Mouse (Mus musculus) ES-Bruce4 (cell line): ENCODE data around the gene Unc93b1. TPM values are rescaled to one million over a fixed set of nuclear protein-coding genes. Genes with fewer than 3 reads are reported as not detected.

Experiments used
- H3K27ac ChIP-seq: 2 replicates; pipeline ENCODE4 v1.5.1; 2012; ENCODE audit warnings: low read length, inconsistent platforms; ENCODE audit not compliant: insufficient read depth
- H3K27me3 ChIP-seq: 2 replicates; pipeline ENCODE4 v1.6.1; 2012; ENCODE audit warnings: mild to moderate bottlenecking, low read length, inconsistent platforms; ENCODE audit not compliant: control insufficient read depth, poor library complexity, insufficient read depth, severe bottlenecking
- H3K36me3 ChIP-seq: 2 replicates; pipeline ENCODE4 v1.6.1; 2012; ENCODE audit warnings: inconsistent platforms, mild to moderate bottlenecking, low read length, moderate library complexity; ENCODE audit not compliant: control insufficient read depth, poor library complexity, insufficient read depth, severe bottlenecking
- H3K4me1 ChIP-seq: one replicate; pipeline ENCODE4 v1.8.1; 2011; ENCODE audit warnings: low read length; ENCODE audit not compliant: control insufficient read depth, insufficient read depth
- H3K4me3 ChIP-seq: 2 replicates; pipeline ENCODE4 v1.5.1; 2011; ENCODE audit warnings: low read depth, mild to moderate bottlenecking, low read length
- H3K9ac ChIP-seq: 2 replicates; pipeline ENCODE4 v1.6.1; 2012; ENCODE audit warnings: low read depth, mild to moderate bottlenecking, inconsistent platforms; ENCODE audit not compliant: poor library complexity, severe bottlenecking
- H3K9me3 ChIP-seq: replicated peaks from 2 replicates; pipeline ENCODE4 v1.6.1; 2012; ENCODE audit warnings: mild to moderate bottlenecking, low read length, inconsistent platforms; ENCODE audit not compliant: control insufficient read depth, poor library complexity, insufficient read depth, severe bottlenecking
- CTCF ChIP-seq: IDR thresholded peaks from one replicate; pipeline ENCODE4 v1.8.1; 2011; ENCODE audit warnings: low read depth, low read length
- EP300 ChIP-seq: IDR thresholded peaks from 2 replicates; pipeline ENCODE4 v1.6.1; 2011; ENCODE audit warnings: low read depth, low read length; ENCODE audit not compliant: insufficient read depth
- POLR2A ChIP-seq: IDR thresholded peaks from one replicate; pipeline ENCODE4 v1.8.1; 2011; ENCODE audit warnings: low read length; ENCODE audit not compliant: insufficient read depth
- polyA plus RNA-seq: library from polyadenylated mRNA; stranded (reverse); fragments of >200 nt; gene quantifications from 2 replicates; pipeline ENCODE4 v1.2.4, GENCODE M21; 2011; ENCODE audit warnings: low read depth; ENCODE audit not compliant: missing spikeins, insufficient read depth, insufficient read length

Gene Unc93b1
- polyA plus RNA-seq, 1 experiment, result 13.5 TPM

- TF ChIP-seq CTCF (no peak), EP300 (peak; percentile 41; the same call in 1 of the 2 replicates)
These were observed 29.6 kb upstream of the Unc93b1 start for GRCm38 (mm10) chr19:3905261-3905969.

GRCm38 (mm10) chr19:3906326-3906725, 28.7 kb upstream of the Unc93b1 start:
- H3K4me1 ChIP-seq, result peaks cover 5% of the 10 kb centered on the region
- TF ChIP-seq CTCF (no peak), POLR2A (no peak), EP300 (no peak)
- H3K27ac ChIP-seq, result no peak overlapping the region
- no peaks in the 10 kb centered on the region for H3K36me3 ChIP-seq
- H3K9ac ChIP-seq, result peak overlapping the region; percentile 53
- peak overlapping the region; percentile 56 for H3K4me3 ChIP-seq
- H3K27me3 ChIP-seq, result no peaks in the 10 kb centered on the region
- H3K9me3 ChIP-seq, result no peaks in the 10 kb centered on the region

More at GRCm38 (mm10) chr19:3905261-3905969, 29.6 kb upstream of the Unc93b1 start:
- Histone ChIP-seq H3K27ac (no peak overlapping the region), H3K36me3 (no peaks in the 10 kb centered on the region), H3K9me3 (no peaks in the 10 kb centered on the region), H3K9ac (no peak overlapping the region), H3K4me1 (peaks cover 5% of the 10 kb centered on the region), H3K27me3 (no peaks in the 10 kb centered on the region), H3K4me3 (no peak overlapping the region)

GRCm38 (mm10) chr19:3906795-3907786, 27.9 kb upstream of the Unc93b1 start, which contains the start of gene Tcirg1:
TSS of gene Tcirg1 (minus strand) at chr19:3907133.
- TF ChIP-seq CTCF (no peak), POLR2A (no peak), EP300 (no peak)
- Histone ChIP-seq H3K4me1 (peaks cover 5% of the 10 kb centered on the region), H3K27me3 (no peaks in the 10 kb centered on the region), H3K4me3 (peak within 1 kb of the TSS; percentile 56), H3K27ac (no peak within 1 kb of the TSS), H3K9me3 (no peaks in the 10 kb centered on the region), H3K36me3 (no peaks in the 10 kb centered on the region), H3K9ac (peak within 1 kb of the TSS; percentile 53)

GRCm38 (mm10) chr19:3907876-3908660, 26.9 kb upstream of the Unc93b1 start:
- TF ChIP-seq CTCF, result no peak
- no peak for TF ChIP-seq POLR2A
- TF ChIP-seq EP300, result no peak
- no peak overlapping the region for H3K9ac ChIP-seq
- H3K4me1 ChIP-seq, result peaks cover 5% of the 10 kb centered on the region
- no peak overlapping the region for H3K4me3 ChIP-seq
- H3K9me3 ChIP-seq, result no peaks in the 10 kb centered on the region
- no peak overlapping the region for H3K27ac ChIP-seq
- H3K36me3 ChIP-seq, result no peaks in the 10 kb centered on the region
- no peaks in the 10 kb centered on the region for H3K27me3 ChIP-seq

GRCm38 (mm10) chr19:3910206-3910605, 24.8 kb upstream of the Unc93b1 start:
- peaks cover 5% of the 10 kb centered on the region for H3K4me1 ChIP-seq
- H3K27ac ChIP-seq, result no peak overlapping the region
- no peak for TF ChIP-seq CTCF
- TF ChIP-seq EP300, result no peak
- no peak for TF ChIP-seq POLR2A
- no peak overlapping the region for H3K4me3 ChIP-seq
- H3K36me3 ChIP-seq, result no peaks in the 10 kb centered on the region
- H3K9me3 ChIP-seq, result no peaks in the 10 kb centered on the region
- H3K9ac ChIP-seq, result no peak overlapping the region
- H3K27me3 ChIP-seq, result no peaks in the 10 kb centered on the region
